Mouse (Mus musculus) gastrocnemius, adult 2 months (tissue): ENCODE data around the gene Pwp1. TPM values are rescaled to one million over a fixed set of nuclear protein-coding genes. Genes with fewer than 3 reads are reported as not detected.

Experiments used
- DNase-seq: peaks from one replicate; pipeline ENCODE4 v3.0.0; 2022
- H3K27ac ChIP-seq: fragments of 200-600 bp; 2 replicates; pipeline ENCODE4 v1.8.1; 2022; ENCODE audit warnings: mild to moderate bottlenecking
- H3K4me3 ChIP-seq: fragments of 200-600 bp; 2 replicates; pipeline ENCODE4 v1.8.1; 2022; ENCODE audit warnings: mild to moderate bottlenecking, moderate library complexity
- CTCF ChIP-seq: fragments of 200-600 bp; IDR thresholded peaks from 2 replicates; pipeline ENCODE4 v1.8.1; 2022; ENCODE audit warnings: antibody characterized with exemption, mild to moderate bottlenecking, moderate library complexity
- intact Hi-C: fragments of 180-260 bp; cut with DNase I; formaldehyde crosslinking; loops from one replicate; pipeline ENCODE4 v1.15.1; 2025
- total RNA-seq, 2 experiments: library from RNA; stranded (reverse); gene quantifications; 2 replicates each; pipeline ENCODE4 v1.2.3; 2021

Gene Pwp1
- total RNA-seq, 2 experiments from 2014 or later: 18.1 to 19.2 TPM

DNA sequence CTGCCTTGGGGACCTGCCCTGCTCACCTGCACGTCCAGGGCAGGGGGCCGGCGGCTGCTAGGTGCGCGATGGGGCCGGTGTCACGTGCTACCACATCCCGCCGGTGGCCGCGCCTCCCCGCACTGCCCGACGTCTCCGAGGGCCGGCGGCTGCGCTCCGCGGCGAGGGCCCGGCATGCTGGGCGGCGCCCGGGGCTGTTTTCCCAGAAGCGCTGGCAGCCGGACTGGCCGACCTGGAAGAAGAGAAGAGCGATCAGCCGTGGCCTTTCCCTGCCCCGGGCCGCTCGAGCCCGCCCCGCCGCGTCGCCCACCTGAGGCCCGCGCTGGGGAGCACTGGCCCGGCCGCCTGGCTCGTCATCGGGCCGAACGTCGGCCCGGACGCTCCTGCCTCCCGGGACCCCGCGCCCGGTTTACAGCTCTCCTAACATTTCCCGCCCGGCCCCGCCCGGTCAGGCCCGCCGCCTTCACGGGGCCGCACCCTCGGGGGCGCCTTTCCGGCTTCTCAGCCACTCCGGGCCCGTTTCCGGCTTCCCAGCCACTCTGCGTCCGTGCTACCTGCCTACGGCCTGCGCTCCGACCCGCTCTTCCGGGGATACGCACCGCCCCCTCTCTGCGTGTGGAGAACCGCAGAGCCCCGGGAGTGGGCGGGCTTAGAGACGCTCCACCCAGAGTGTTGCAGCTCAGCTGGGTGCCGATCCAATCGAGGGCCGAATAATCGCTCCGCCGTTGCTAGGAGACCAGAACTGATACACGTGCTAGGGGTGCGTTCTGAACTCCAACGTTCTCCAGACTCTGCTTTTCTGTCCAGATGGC, 87.4 kb downstream of the Pwp1 start, which contains the start of gene Prdm4:
Prdm4 (minus strand) TSS at position 645 of the 812 bp plus-strand sequence.
- peak; percentile 99 for DNase-seq
- intact Hi-C loops: loop anchor here (5.0 kb wide), 1 partner anchor 41 kb away; the partner anchor contains the start of gene Rtcb
- peak; percentile 53 for TF ChIP-seq CTCF
- H3K4me3 ChIP-seq: peak within 1 kb of the TSS; percentile 81
- peak within 1 kb of the TSS; percentile 90 for H3K27ac ChIP-seq

DNA sequence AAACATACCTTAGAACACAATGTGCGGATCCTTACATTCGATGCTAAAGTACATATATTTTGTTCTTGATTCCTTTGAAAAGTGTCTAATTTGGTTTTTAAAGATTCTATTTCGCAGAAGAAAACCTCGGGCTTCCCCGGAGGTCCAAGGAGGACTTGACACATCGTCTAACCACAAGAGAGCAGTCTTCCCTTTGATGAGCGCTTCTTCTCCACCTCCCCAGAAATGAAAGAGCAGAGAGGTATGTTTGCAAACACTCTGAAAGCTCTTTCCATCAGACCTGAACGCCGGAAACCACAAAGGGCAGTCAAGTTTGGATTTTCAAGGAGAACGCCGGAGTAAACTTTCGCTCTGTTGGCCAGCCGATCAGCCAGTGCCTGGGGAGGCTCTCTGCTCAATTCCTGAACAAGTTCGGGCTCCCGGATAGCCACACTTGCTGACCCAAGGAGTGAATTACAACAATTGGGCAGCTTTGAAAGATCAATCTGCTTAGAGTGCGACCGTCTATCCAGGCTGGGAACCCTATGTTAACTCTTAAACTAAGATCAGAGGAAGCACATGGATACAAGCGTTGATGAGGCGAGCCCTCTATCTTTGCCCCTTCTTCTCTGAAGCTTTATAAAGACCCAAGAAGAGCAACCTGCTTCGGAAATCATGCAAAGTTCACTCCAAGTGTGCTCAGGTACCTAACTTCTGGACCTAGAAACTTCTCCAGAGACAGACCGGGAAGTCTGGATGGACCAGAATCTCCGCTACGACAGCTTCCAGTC, 98.6 kb downstream of the Pwp1 start, which contains the start of gene Ascl4:
Ascl4 (plus strand) TSS at position 6 of the 770 bp plus-strand sequence.
- TF ChIP-seq CTCF: no peak
- peak within 1 kb of the TSS; percentile 72 for H3K4me3 ChIP-seq
- intact Hi-C loops: no loop called here
- no peak within 1 kb of the TSS for H3K27ac ChIP-seq
- DNase-seq: no peak

DNA sequence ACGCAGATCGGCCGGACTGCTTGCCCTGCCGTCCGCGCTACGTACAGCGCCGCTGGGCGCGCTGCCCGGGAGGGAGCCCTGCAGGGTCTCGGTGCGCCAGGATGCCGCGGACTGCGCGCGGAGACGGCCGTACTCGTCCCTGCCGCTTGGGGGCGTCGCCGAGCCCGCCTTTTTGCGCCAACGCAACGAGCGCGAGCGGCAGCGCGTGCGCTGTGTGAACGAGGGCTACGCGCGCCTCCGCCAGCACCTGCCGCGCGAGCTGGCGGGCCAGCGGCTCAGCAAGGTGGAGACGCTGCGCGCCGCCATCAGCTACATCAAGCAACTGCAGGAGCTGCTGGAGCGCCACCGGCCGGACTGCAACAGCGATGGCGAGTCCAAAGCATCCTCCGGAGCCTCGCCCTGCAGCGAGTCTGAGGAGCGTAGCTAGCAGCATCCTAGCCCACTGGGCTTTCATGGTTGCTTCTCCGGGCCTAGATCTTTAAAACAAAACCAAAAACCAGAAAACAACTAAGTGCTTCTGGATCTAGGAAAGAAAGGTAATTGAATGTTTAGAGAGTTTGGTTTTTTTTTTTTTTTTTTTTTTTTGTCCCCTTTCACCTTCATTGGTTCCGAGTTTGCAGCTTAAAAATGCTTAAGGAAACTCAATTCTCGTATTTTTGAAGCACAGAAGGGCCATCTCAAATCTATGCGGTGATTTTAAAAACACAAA, 99.4 kb downstream of the Pwp1 start:
- Histone ChIP-seq H3K4me3 (peak overlapping the region; percentile 72), H3K27ac (no peak overlapping the region)
- peak; percentile 53 for DNase-seq
- intact Hi-C loops: no loop called here
- peak; percentile 50 for TF ChIP-seq CTCF

DNA sequence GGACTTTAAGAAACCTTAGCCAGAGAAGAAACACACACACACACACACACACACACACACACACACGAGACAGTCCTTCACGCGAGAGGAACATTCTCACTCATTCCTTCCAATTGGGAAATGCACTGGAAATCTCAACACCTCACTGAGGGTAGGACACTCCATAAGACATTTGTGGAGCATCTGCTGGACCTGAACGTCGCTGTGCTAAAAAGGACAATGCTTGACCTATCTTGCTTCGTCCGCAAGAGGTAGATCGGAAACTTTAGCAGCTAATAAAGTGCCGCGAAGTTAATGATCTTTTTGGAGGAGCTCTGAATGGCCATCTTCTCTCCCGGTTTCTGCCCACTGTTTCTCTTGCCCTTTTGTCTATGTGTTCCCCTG, 99.9 kb downstream of the Pwp1 start:
- intact Hi-C loops: no loop called here

DNA sequence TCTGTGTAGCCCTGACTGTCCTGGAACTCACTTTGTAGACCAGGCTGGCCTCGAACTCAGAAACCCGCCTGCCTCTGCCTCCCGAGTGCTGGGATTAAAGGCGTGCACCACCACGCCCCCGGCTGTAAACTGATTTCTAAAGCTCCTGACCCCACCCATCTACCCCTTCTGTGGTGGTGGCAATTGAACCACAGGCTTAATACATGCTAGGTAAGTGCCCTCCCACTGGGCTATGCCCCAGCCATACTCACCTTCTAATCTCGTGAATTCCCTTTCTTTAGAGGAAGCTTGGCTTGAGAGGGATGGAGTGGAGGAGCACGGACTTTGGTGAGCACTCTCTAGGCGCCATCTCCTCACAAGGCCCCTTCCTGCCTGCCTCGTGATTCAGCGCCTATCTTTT, 100.7 kb downstream of the Pwp1 start:
- no peak for DNase-seq
- Histone ChIP-seq H3K27ac (no peak overlapping the region), H3K4me3 (no peak overlapping the region)
- intact Hi-C loops: no loop called here
- no peak for TF ChIP-seq CTCF

More for the DNA sequence above, 99.9 kb downstream of the Pwp1 start:
- TF ChIP-seq CTCF: no peak
- DNase-seq: no peak
- Histone ChIP-seq H3K4me3 (no peak overlapping the region), H3K27ac (no peak overlapping the region)

DNA sequence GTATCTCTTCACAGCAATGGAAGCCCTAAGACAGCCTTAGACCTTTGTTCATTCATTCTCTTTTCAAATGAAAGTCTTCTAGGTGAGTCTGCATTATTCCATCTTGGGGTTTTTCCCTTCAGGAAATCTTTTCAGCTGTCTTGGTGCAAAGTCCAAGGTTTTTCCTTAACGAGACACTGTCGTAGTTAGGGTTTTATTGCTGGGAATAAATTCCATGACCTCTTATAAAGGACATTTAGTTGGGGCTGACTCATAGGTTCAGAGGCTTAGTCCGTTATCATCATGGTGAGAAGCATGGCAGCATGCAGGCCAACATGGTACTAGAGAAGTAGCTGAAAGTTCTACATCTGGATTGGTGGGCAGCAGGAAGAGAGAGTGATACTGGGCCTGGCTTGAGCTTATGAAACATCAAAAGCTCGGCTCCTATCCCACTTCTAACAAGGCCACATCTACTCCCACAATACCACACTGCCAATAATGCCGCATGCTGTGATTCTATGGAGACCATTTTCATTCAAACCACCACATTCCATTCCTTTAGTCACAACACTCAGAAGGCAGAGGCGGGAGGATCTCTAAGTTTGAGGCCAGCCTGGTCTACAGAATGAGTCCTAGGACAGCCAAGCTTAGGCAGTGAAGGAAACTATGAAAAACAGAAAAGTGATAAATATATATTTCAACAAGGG, 107.1 kb downstream of the Pwp1 start:
- no peak for TF ChIP-seq CTCF
- intact Hi-C loops: no loop called here
- no peak overlapping the region for H3K4me3 ChIP-seq
- H3K27ac ChIP-seq: no peak overlapping the region
- DNase-seq: no peak

Other genes with a start within 250 kb of the Pwp1 start
- 10 to 100 TPM; 15.0 to 19.9 TPM for gene Prdm4, start 87.6 kb downstream of the Pwp1 start, total RNA-seq
- not detected for gene Ascl4, start 98.2 kb downstream of the Pwp1 start, total RNA-seq
- 10 to 100 TPM; 44.0 to 48.4 TPM for gene Rtcb, start 128.3 kb downstream of the Pwp1 start, total RNA-seq
- gene Bpifc, start 182.4 kb downstream of the Pwp1 start, total RNA-seq: not detected
- gene Fbxo7, start 192.5 kb downstream of the Pwp1 start, total RNA-seq: 10 to 100 TPM in 1 of 2 experiments, 1 to 10 TPM in 1; 8.5 to 11.8 TPM